9 mouse cellular contexts compared by ENCODE assay signal in genomic region chr3:89348911-89349868, GRCm38 (mm10). TPM values are rescaled to one million over a fixed set of nuclear protein-coding genes. Genes with fewer than 3 reads are reported as not detected.
A peak's percentile ranks its signal among the peaks of the same experiment; 100 is the strongest.
DNase-seq lines count a peak whose midpoint lies in the region; ATAC-seq and TF ChIP-seq lines count a peak whose summit lies in the region.
"Had no signal": no experiment of that assay in that cellular context is flagged by ENCODE, and none has a peak within 500 bp of the region (broad histone marks: within the 10 kb centered on the region; RNA-seq: fewer than 3 reads in every experiment).

No protein-coding gene starts in this region.

- H3K27ac ChIP-seq in heart, adult 2 months, result peak overlapping the region; percentile 87
- peak overlapping the region; percentile 83 for H3K27ac ChIP-seq in lung, postnatal 0 days (ENCODE audit: low read length)
- 0 out of 2 replicates have a peak overlapping the region, but pooled peaks have one; percentile 2 for H3K27ac ChIP-seq in stomach, embryonic 14.5 days (ENCODE audit: low read length)

- peak; percentile 89 for DNase-seq in 3T3-L1 (ENCODE audit: low read depth, low spot score)
- DNase-seq in G1E (ENCODE audit: low spot score), result no peak
- peak; percentile 51 to 57 for DNase-seq in cerebellum, postnatal 10 days
- DNase-seq in heart, adult 2 months, result peak; percentile 80 to 83
- peak; percentile 65 for DNase-seq in kidney, adult 18-20 months
- DNase-seq in lung, postnatal 0 days (ENCODE audit: low spot score), result peak; percentile 82
- DNase-seq in frontal cortex, postnatal 10 days (ENCODE audit: low spot score in 2 of 2), result no peak

- no peaks in the 10 kb centered on the region for H3K79me2 ChIP-seq in heart, adult 2 months (replicated peaks; ENCODE audit: control insufficient read depth, insufficient read depth, low read length)

- peak; percentile 50; the same call in 1 of the 2 replicates for TF ChIP-seq EP300 in heart, adult 2 months (IDR thresholded peaks at IDR 0.05; ENCODE audit: insufficient read depth, low read depth, low read length)
- peak; percentile 24; the same call in 1 of the 2 replicates for TF ChIP-seq EP300 in lung, postnatal 0 days (IDR thresholded peaks at IDR 0.05)

- H3K9me3 ChIP-seq in G1E (replicated peaks), result no peaks in the 10 kb centered on the region
- no peaks in the 10 kb centered on the region for H3K9me3 ChIP-seq in lung, postnatal 0 days (ENCODE audit: low read length)
- no peaks in the 10 kb centered on the region for H3K9me3 ChIP-seq in stomach, embryonic 14.5 days (ENCODE audit: control insufficient read depth, low read depth, low read length)

- no peak for ATAC-seq in G1E (ENCODE audit: extremely low read depth, insufficient number of reproducible peaks, low FRiP score, poor library complexity, severe bottlenecking)
- peak; percentile 68 for ATAC-seq in lung, postnatal 0 days
- ATAC-seq in stomach, embryonic 14.5 days (ENCODE audit: insufficient number of reproducible peaks, insufficient read depth, low FRiP score, low read depth), result peak; percentile 21; the same call in 1 of the 2 replicates

- 3% methylated on average over 38 of the region's 38 CpGs for WGBS in heart, adult 2 months
- WGBS in lung, postnatal 0 days, result 1% methylated on average over 38 of the region's 38 CpGs
- WGBS in stomach, embryonic 14.5 days, result 2% methylated on average over 38 of the region's 38 CpGs

- H3K9ac ChIP-seq in heart, adult 2 months (ENCODE audit: low read depth, low read length), result peak overlapping the region; percentile 75
- H3K9ac ChIP-seq in lung, postnatal 0 days (replicated peaks; ENCODE audit: low read depth), result peak overlapping the region; percentile 70
- peak overlapping the region; percentile 31 for H3K9ac ChIP-seq in stomach, embryonic 14.5 days (replicated peaks; ENCODE audit: low read depth, low read length)

- intact Hi-C loops in heart, adult 2 months (cut with DNase I), result loop anchor here (2.0 kb wide), 1 partner anchor 70 kb away; no protein-coding TSS in a partner anchor

- peaks cover 79% of the 10 kb centered on the region for H3K27me3 ChIP-seq in G1E (ENCODE audit: insufficient read depth, low read length)
- H3K27me3 ChIP-seq in heart, adult 2 months (ENCODE audit: control insufficient read depth, insufficient read depth, low read length), result no peaks in the 10 kb centered on the region
- H3K27me3 ChIP-seq in lung, postnatal 0 days (replicated peaks; ENCODE audit: insufficient read depth, low read length), result no peaks in the 10 kb centered on the region
- H3K27me3 ChIP-seq in stomach, embryonic 14.5 days (ENCODE audit: control insufficient read depth, insufficient read depth, low read length), result no peaks in the 10 kb centered on the region

- peak overlapping the region; percentile 94 for H3K4me2 ChIP-seq in lung, postnatal 0 days (replicated peaks; ENCODE audit: low read depth, low read length)
- peak overlapping the region; percentile 85 for H3K4me2 ChIP-seq in stomach, embryonic 14.5 days (replicated peaks; ENCODE audit: low read depth, low read length)

- peak overlapping the region; percentile 31; the same call in 1 of the 2 replicates for H3K4me3 ChIP-seq in G1E (ENCODE audit: low read depth, low read length)
- peak overlapping the region; percentile 79 for H3K4me3 ChIP-seq in heart, adult 2 months
- peak overlapping the region; percentile 69 for H3K4me3 ChIP-seq in lung, postnatal 0 days (ENCODE audit: low read depth, low read length)
- peak overlapping the region; percentile 54 for H3K4me3 ChIP-seq in stomach, embryonic 14.5 days (ENCODE audit: low read depth, low read length)

- no peaks in the 10 kb centered on the region for H3K36me3 ChIP-seq in G1E (replicated peaks)
- H3K36me3 ChIP-seq in heart, adult 2 months (ENCODE audit: control insufficient read depth, insufficient read depth, low read length), result no peaks in the 10 kb centered on the region
- H3K36me3 ChIP-seq in lung, postnatal 0 days (ENCODE audit: insufficient read depth, low read length), result 0 out of 2 replicates have a peak, but pooled peaks cover 7% of the 10 kb centered on the region
- no peaks in the 10 kb centered on the region for H3K36me3 ChIP-seq in stomach, embryonic 14.5 days (ENCODE audit: control insufficient read depth, insufficient read depth, low read length)

- H3K4me1 ChIP-seq in G1E (ENCODE audit: insufficient read depth, low read depth, low read length), result peaks cover 15% of the 10 kb centered on the region
- peaks cover 5% of the 10 kb centered on the region for H3K4me1 ChIP-seq in heart, adult 2 months (ENCODE audit: control insufficient read depth, insufficient read depth, low read length)
- H3K4me1 ChIP-seq in lung, postnatal 0 days (ENCODE audit: insufficient read depth, low read depth, low read length), result no peaks in the 10 kb centered on the region
- H3K4me1 ChIP-seq in stomach, embryonic 14.5 days (ENCODE audit: control insufficient read depth, insufficient read depth, low read length), result peaks cover 10% of the 10 kb centered on the region; the same call in 1 of the 2 replicates

- TF ChIP-seq CTCF in G1E (IDR thresholded peaks at IDR 0.05; ENCODE audit: low read depth, low read length), result no peak
- no peak for TF ChIP-seq CTCF in heart, adult 2 months (IDR thresholded peaks at IDR 0.05)
- TF ChIP-seq CTCF in lung, postnatal 0 days (IDR thresholded peaks at IDR 0.05), result no peak

- TF ChIP-seq POLR2A in heart, adult 2 months (IDR thresholded peaks at IDR 0.05; ENCODE audit: insufficient read depth, low read depth, low read length), result peak; percentile 44

RNA-seq across cellular contexts. Expression of gene Adam15, which starts 0.6 kb away (rescaled TPM):
- total RNA-seq in G1E (2014; fragmentation: Nextera tagmentation) (not detected in 2 replicates), G1E (2017) (0.17 and 1.4 TPM in 2 replicates)
- 0.05 and 0.10 TPM in 2 replicates for polyA plus RNA-seq in G1E (2012)
- total RNA-seq in heart, adult 2 months (2021), result 10 to 100 TPM; 56.8 to 59.2 TPM
- polyA plus RNA-seq in heart, adult 2 months (2012; rRNA removed), result 95.6 and 95.7 TPM in 2 replicates
- 133 and 177 TPM in 2 replicates for polyA plus RNA-seq in lung, postnatal 0 days (2015; fragmentation: Nextera tagmentation; extraction: Ambion mirVana)
- polyA plus RNA-seq in stomach, embryonic 14.5 days (2014; fragmentation: Nextera tagmentation; extraction: Ambion mirVana), result 27.9 and 28.5 TPM in 2 replicates

RNA-seq across cellular contexts. Expression of gene Efna4, which starts 11.4 kb away (rescaled TPM):
- total RNA-seq in G1E (2014; fragmentation: Nextera tagmentation), result not detected in 2 replicates
- 0.12 TPM in 1 of 2 replicates, not detected in the other for total RNA-seq in G1E (2017)
- polyA plus RNA-seq in G1E (2012), result not detected in 2 replicates
- under 1 TPM; 0.21 to 0.36 TPM for total RNA-seq in heart, adult 2 months (2021)
- 0.64 and 0.86 TPM in 2 replicates for polyA plus RNA-seq in heart, adult 2 months (2012; rRNA removed)
- 9.7 and 10.3 TPM in 2 replicates for polyA plus RNA-seq in lung, postnatal 0 days (2015; fragmentation: Nextera tagmentation; extraction: Ambion mirVana)
- 24.0 and 25.3 TPM in 2 replicates for polyA plus RNA-seq in stomach, embryonic 14.5 days (2014; fragmentation: Nextera tagmentation; extraction: Ambion mirVana)

RNA-seq across cellular contexts. Expression of gene Dcst2, which starts 12.6 kb away (rescaled TPM):
- total RNA-seq in G1E (2014; fragmentation: Nextera tagmentation) (not detected in 2 replicates), G1E (2017) (not detected in 2 replicates)
- polyA plus RNA-seq in G1E (2012), result not detected in 2 replicates
- total RNA-seq in heart, adult 2 months (2021), result not detected
- polyA plus RNA-seq in heart, adult 2 months (2012; rRNA removed), result 0.09 and 0.35 TPM in 2 replicates
- polyA plus RNA-seq in lung, postnatal 0 days (2015; fragmentation: Nextera tagmentation; extraction: Ambion mirVana), result 0.16 and 0.25 TPM in 2 replicates
- 0.18 and 0.42 TPM in 2 replicates for polyA plus RNA-seq in stomach, embryonic 14.5 days (2014; fragmentation: Nextera tagmentation; extraction: Ambion mirVana)
- total RNA-seq: hematopoietic stem cell, adult 5-6 weeks had no signal

RNA-seq across cellular contexts. Expression of gene Dcst1, which starts 15.9 kb away (rescaled TPM):
- total RNA-seq in G1E (2014; fragmentation: Nextera tagmentation) (not detected in 2 replicates), G1E (2017) (0.06 and 0.22 TPM in 2 replicates)
- polyA plus RNA-seq in G1E (2012), result not detected in 2 replicates
- not detected for total RNA-seq in heart, adult 2 months (2021)
- 0.18 and 0.23 TPM in 2 replicates for polyA plus RNA-seq in heart, adult 2 months (2012; rRNA removed)
- polyA plus RNA-seq in lung, postnatal 0 days (2015; fragmentation: Nextera tagmentation; extraction: Ambion mirVana), result 0.11 and 0.38 TPM in 2 replicates
- 0.11 and 0.55 TPM in 2 replicates for polyA plus RNA-seq in stomach, embryonic 14.5 days (2014; fragmentation: Nextera tagmentation; extraction: Ambion mirVana)
- total RNA-seq: hematopoietic stem cell, adult 5-6 weeks had no signal

RNA-seq across cellular contexts. Expression of gene Efna3, which starts 26.4 kb away (rescaled TPM):
- not detected in 2 replicates for total RNA-seq in G1E (2014; fragmentation: Nextera tagmentation)
- total RNA-seq in G1E (2017), result 0.06 TPM in 1 of 2 replicates, not detected in the other
- not detected in 2 replicates for polyA plus RNA-seq in G1E (2012)
- not detected for total RNA-seq in heart, adult 2 months (2021)
- 0.09 TPM in 1 of 2 replicates, not detected in the other for polyA plus RNA-seq in heart, adult 2 months (2012; rRNA removed)
- polyA plus RNA-seq in lung, postnatal 0 days (2015; fragmentation: Nextera tagmentation; extraction: Ambion mirVana), result 4.4 and 6.7 TPM in 2 replicates
- polyA plus RNA-seq in stomach, embryonic 14.5 days (2014; fragmentation: Nextera tagmentation; extraction: Ambion mirVana), result 10.9 and 11.6 TPM in 2 replicates
- total RNA-seq: hematopoietic stem cell, adult 5-6 weeks had no signal

Comparison
In these comparisons a context has a peak if more than half of its experiments do, and no peak if none do; other contexts are left out.
1. DNase-seq: peak in 3T3-L1 (single experiment), cerebellum, postnatal 10 days (2 of 2), heart, adult 2 months (2 of 2), kidney, adult 18-20 months (single experiment) and lung, postnatal 0 days (single experiment); none in G1E (single experiment) and frontal cortex, postnatal 10 days (0 of 2).
2. H3K27ac ChIP-seq: peak in every context shown above with its lines; median percentile 87 in heart, adult 2 months; 83 in lung, postnatal 0 days; 2 in stomach, embryonic 14.5 days.
3. RNA of gene Adam15, which starts 0.6 kb away (polyA plus RNA-seq): 133 to 177 TPM in lung, postnatal 0 days, 95.6 to 95.7 TPM in heart, adult 2 months and 27.9 to 28.5 TPM in stomach, embryonic 14.5 days; 0.05 to 0.10 TPM in G1E; every median in the first group is over 10 times any median in the second.
4. Peak in every context shown above with its lines, with median percentiles within 50 percentile points of each other: H3K4me3 ChIP-seq and H3K9ac ChIP-seq.